16 mouse cellular contexts compared by ENCODE assay signal in the genomic region with DNA sequence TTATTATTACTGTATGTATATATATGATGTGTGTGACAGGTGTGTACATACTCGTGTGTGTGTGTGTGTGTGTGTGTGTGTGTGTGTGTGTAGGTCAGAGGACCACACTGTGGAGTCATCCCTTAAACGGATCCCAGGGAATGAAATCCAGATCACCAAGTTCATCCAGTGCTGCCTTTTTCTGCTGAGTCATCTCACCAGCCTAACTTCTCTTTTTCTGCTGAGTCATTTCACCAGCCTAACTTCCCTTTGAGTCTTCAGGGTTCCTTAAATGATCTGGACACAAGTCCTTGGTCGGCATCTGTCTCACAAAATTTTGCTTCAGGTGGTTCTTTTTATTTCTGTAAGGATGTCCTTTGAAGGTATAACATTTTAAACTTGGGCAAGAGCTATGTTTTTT.
DNase-seq lines count a peak whose midpoint lies in the region; ATAC-seq and TF ChIP-seq lines count a peak whose summit lies in the region.
"Had no signal": no experiment of that assay in that cellular context is flagged by ENCODE, and none has a peak within 500 bp of the region (broad histone marks: within the 10 kb centered on the region; RNA-seq: fewer than 3 reads in every experiment).

No protein-coding gene starts in this region.

- no peaks in the 10 kb centered on the region for H3K9me3 ChIP-seq in limb, embryonic 10.5 days (replicated peaks)
- H3K9me3 ChIP-seq: kidney, embryonic 15.5 days had no signal

- 0 out of 2 replicates have a peak, but pooled peaks have one; percentile 34 for ATAC-seq in megakaryocyte progenitor cell, adult 5-6 weeks (replicated peaks; ENCODE audit: poor library complexity)
- ATAC-seq: CD4-positive, CD25-positive, alpha-beta regulatory T cell, adult 4 months; forebrain, postnatal 0 days had no signal

- no peak for TF ChIP-seq CTCF in kidney, adult 2 months (conservative IDR thresholded peaks at IDR 0.05; ENCODE audit: insufficient read depth, insufficient read length, low read depth, low read length)
- no peak for TF ChIP-seq CTCF in thymus, adult 2 months (IDR thresholded peaks at IDR 0.05; ENCODE audit: borderline replicate concordance, control insufficient read depth, extremely low read depth, insufficient read depth, low read length, poor library complexity)

- no peak overlapping the region for H3K4me3 ChIP-seq in kidney, adult 2 months (ENCODE audit: insufficient read depth, low read depth, low read length)
- no peak overlapping the region for H3K4me3 ChIP-seq in thymus, adult 2 months (ENCODE audit: control insufficient read depth, insufficient read depth, low read length)
- H3K4me3 ChIP-seq in limb, embryonic 10.5 days, result no peak overlapping the region
- H3K4me3 ChIP-seq: erythroblast, embryonic 14.5 days; kidney, embryonic 15.5 days had no signal

- TF ChIP-seq POLR2A in kidney, adult 2 months (IDR thresholded peaks at IDR 0.05; ENCODE audit: low read depth, low read length), result no peak
- TF ChIP-seq POLR2A in thymus, adult 2 months (IDR thresholded peaks at IDR 0.05; ENCODE audit: control insufficient read depth, extremely low read depth, insufficient read depth, low read length, poor library complexity), result no peak

- no peak overlapping the region for H3K27ac ChIP-seq in kidney, adult 2 months (ENCODE audit: insufficient read depth, low read depth, low read length)
- H3K27ac ChIP-seq in thymus, adult 2 months (ENCODE audit: control insufficient read depth, insufficient read depth, low read length), result no peak overlapping the region
- no peak overlapping the region for H3K27ac ChIP-seq in limb, embryonic 10.5 days
- H3K27ac ChIP-seq: kidney, embryonic 15.5 days had no signal

- WGBS in kidney, adult 2 months, result 65% methylated on average over 3 of the region's 3 CpGs
- 44% methylated on average over 3 of the region's 3 CpGs for WGBS in thymus, adult 2 months
- WGBS in limb, embryonic 10.5 days, result 77% methylated on average over 3 of the region's 3 CpGs

- no peaks in the 10 kb centered on the region for H3K4me1 ChIP-seq in kidney, adult 2 months (ENCODE audit: control insufficient read depth, insufficient read depth, low read length)
- no peaks in the 10 kb centered on the region for H3K4me1 ChIP-seq in thymus, adult 2 months (replicated peaks; ENCODE audit: control insufficient read depth, insufficient read depth, low read length)
- no peaks in the 10 kb centered on the region for H3K4me1 ChIP-seq in limb, embryonic 10.5 days
- H3K4me1 ChIP-seq: kidney, embryonic 15.5 days had no signal

- peak; percentile 2 for DNase-seq in kidney, adult 2 months
- no peak for DNase-seq in kidney, postnatal 4 days
- DNase-seq in ES-CJ7 (ENCODE audit: low read depth, low spot score), result peak; percentile 92
- peak; percentile 82 for DNase-seq in c-Kit-negative CD71-positive TER-119-positive erythroid progenitor cells, embryonic 14.5 days (ENCODE audit: low read depth, low spot score)
- DNase-seq in thymus, adult 2 months, result no peak
- no peak for DNase-seq in limb, embryonic 10.5 days (ENCODE audit: low spot score)
- DNase-seq: adrenal gland, adult 8-10 months; cerebellum, adult 9-11 months; forebrain, postnatal 0 days; lung, postnatal 36 days; right cerebral cortex, adult 18-20 months; thymus, postnatal 14 days had no signal

- H3K36me3 ChIP-seq in kidney, adult 2 months (ENCODE audit: control insufficient read depth, insufficient read depth, low read length), result no peaks in the 10 kb centered on the region
- H3K36me3 ChIP-seq in thymus, adult 2 months (ENCODE audit: control insufficient read depth, insufficient read depth, low read length), result no peaks in the 10 kb centered on the region
- no peaks in the 10 kb centered on the region for H3K36me3 ChIP-seq in limb, embryonic 10.5 days
- H3K36me3 ChIP-seq: kidney, embryonic 15.5 days had no signal

- no peaks in the 10 kb centered on the region for H3K27me3 ChIP-seq in kidney, adult 2 months (replicated peaks; ENCODE audit: control insufficient read depth, insufficient read depth, low read length)
- H3K27me3 ChIP-seq in thymus, adult 2 months (ENCODE audit: control insufficient read depth, insufficient read depth, low read length), result no peaks in the 10 kb centered on the region
- no peaks in the 10 kb centered on the region for H3K27me3 ChIP-seq in limb, embryonic 10.5 days (ENCODE audit: low read depth, poor library complexity, severe bottlenecking)
- H3K27me3 ChIP-seq: kidney, embryonic 15.5 days had no signal

Comparison
In these comparisons a context has a peak if more than half of its experiments do, and no peak if none do; other contexts are left out.
1. DNase-seq: peak in kidney, adult 2 months (single experiment), ES-CJ7 (single experiment) and c-Kit-negative CD71-positive TER-119-positive erythroid progenitor cells, embryonic 14.5 days (single experiment); none in kidney, postnatal 4 days (0 of 2), thymus, adult 2 months (single experiment) and limb, embryonic 10.5 days (single experiment).